Mouse (Mus musculus) lung, postnatal 0 days (tissue): ENCODE data around the gene Psmb9. TPM values are rescaled to one million over a fixed set of nuclear protein-coding genes. Genes with fewer than 3 reads are reported as not detected.

Experiments used
- ATAC-seq: fragments of 200-750 bp; cut with Nextera tagmentation; 2 replicates; pipeline ENCODE4 v1.8.0; 2017; ENCODE audit warnings: moderate library complexity
- DNase-seq: peaks from one replicate; pipeline ENCODE4 v3.0.0-alpha.2; 2016; ENCODE audit warnings: low spot score
- H3K27ac ChIP-seq: fragments of 300-500 bp; sonication (generic); 2 replicates; pipeline ENCODE4 v1.5.1; 2014; ENCODE audit warnings: antibody characterized with exemption, mild to moderate bottlenecking, low read length, mixed read lengths
- H3K27me3 ChIP-seq: fragments of 300-500 bp; sonication (generic); replicated peaks from 2 replicates; pipeline ENCODE4 v1.6.1; 2014; ENCODE audit warnings: low read length, mixed read lengths; ENCODE audit not compliant: insufficient read depth
- H3K36me3 ChIP-seq: fragments of 300-500 bp; sonication (generic); 2 replicates; pipeline ENCODE4 v1.6.1; 2014; ENCODE audit warnings: low read length, mixed read lengths; ENCODE audit not compliant: insufficient read depth
- H3K4me1 ChIP-seq: fragments of 300-500 bp; sonication (generic); 2 replicates; pipeline ENCODE4 v1.6.1; 2014; ENCODE audit warnings: antibody characterized with exemption, low read depth, low read length, mixed read lengths; ENCODE audit not compliant: insufficient read depth
- H3K4me2 ChIP-seq: fragments of 300-500 bp; sonication (generic); replicated peaks from 2 replicates; pipeline ENCODE4 v1.6.1; 2014; ENCODE audit warnings: low read depth, mild to moderate bottlenecking, low read length, moderate library complexity, mixed read lengths
- H3K4me3 ChIP-seq: fragments of 300-500 bp; sonication (generic); 2 replicates; pipeline ENCODE4 v1.5.1; 2014; ENCODE audit warnings: low read depth, low read length
- H3K9ac ChIP-seq: fragments of 300-500 bp; sonication (generic); replicated peaks from 2 replicates; pipeline ENCODE4 v1.6.1; 2014; ENCODE audit warnings: low read depth, mild to moderate bottlenecking
- H3K9me3 ChIP-seq: fragments of 300-500 bp; sonication (generic); 2 replicates; pipeline ENCODE4 v1.6.1; 2016; ENCODE audit warnings: low read length, mixed read lengths
- CTCF ChIP-seq: IDR thresholded peaks from 2 replicates; pipeline ENCODE4 v1.5.1; 2016; ENCODE audit warnings: antibody characterized with exemption, mild to moderate bottlenecking
- EP300 ChIP-seq: IDR thresholded peaks from 2 replicates; pipeline ENCODE4 v1.6.1; 2016; ENCODE audit warnings: antibody characterized with exemption, mild to moderate bottlenecking, control low read depth
- WGBS: fragments of 180-500 bp; shearing (Covaris S2); extraction: QIAGEN DNeasy Blood & Tissue Kit; methylation state at CpG from one replicate; pipeline ENCODE4 v1.1.7; 2014; 5-methylcytosine and 5-hydroxymethylcytosine counted together
- polyA plus RNA-seq: library from polyadenylated mRNA; unstranded; fragments of >200 nt; fragmentation: Nextera tagmentation; extraction: Ambion mirVana; gene quantifications from 2 replicates; pipeline ENCODE4 v1.2.1, GENCODE M21; 2015

The Psmb9 gene
- polyA plus RNA-seq, 1 experiment from 2014 or later: 16.4 TPM

GRCm38 (mm10) chr17:34208421-34208820 is 20.9 kb upstream of the Psmb9 start:
- no peaks in the 10 kb centered on the region for H3K4me1 ChIP-seq
- 25% methylated on average over 9 of the region's 10 CpGs for WGBS

GRCm38 (mm10) chr17:34207866-34208265 is 20.3 kb upstream of the Psmb9 start:
- Histone ChIP-seq H3K27ac (no peak overlapping the region), H3K4me2 (no peak overlapping the region), H3K9me3 (no peaks in the 10 kb centered on the region), H3K36me3 (0 out of 2 replicates have a peak, but pooled peaks cover 3% of the 10 kb centered on the region), H3K9ac (no peak overlapping the region), H3K27me3 (no peaks in the 10 kb centered on the region), H3K4me1 (no peaks in the 10 kb centered on the region), H3K4me3 (no peak overlapping the region)
- no peak for TF ChIP-seq CTCF
- ATAC-seq (no peak), DNase-seq (no peak)
- 98% methylated on average over 9 of the region's 9 CpGs for WGBS

More at GRCm38 (mm10) chr17:34208421-34208820, 20.9 kb upstream of the Psmb9 start:
- Histone ChIP-seq H3K4me3 (no peak overlapping the region), H3K27ac (no peak overlapping the region), H3K9ac (no peak overlapping the region), H3K9me3 (no peaks in the 10 kb centered on the region), H3K27me3 (0 out of 2 replicates have a peak, but pooled peaks cover 2% of the 10 kb centered on the region), H3K4me2 (no peak overlapping the region), H3K36me3 (0 out of 2 replicates have a peak, but pooled peaks cover 3% of the 10 kb centered on the region)
- DNase-seq (no peak), ATAC-seq (no peak)
- TF ChIP-seq CTCF (no peak), EP300 (no peak)

- DNase-seq: no peak
- Histone ChIP-seq H3K4me2 (no peak overlapping the region), H3K27ac (no peak overlapping the region), H3K4me1 (no peaks in the 10 kb centered on the region), H3K27me3 (no peaks in the 10 kb centered on the region), H3K4me3 (no peak overlapping the region), H3K36me3 (0 out of 2 replicates have a peak, but pooled peaks cover 3% of the 10 kb centered on the region), H3K9ac (no peak overlapping the region), H3K9me3 (no peaks in the 10 kb centered on the region)
- 65% methylated on average over 3 of the region's 3 CpGs for WGBS
- TF ChIP-seq EP300 (no peak), CTCF (no peak)
- ATAC-seq: no peak
These were observed 19.9 kb upstream of the Psmb9 start for GRCm38 (mm10) chr17:34207456-34207855.

- Histone ChIP-seq H3K4me1 (no peaks in the 10 kb centered on the region), H3K9me3 (no peaks in the 10 kb centered on the region), H3K27me3 (no peaks in the 10 kb centered on the region), H3K9ac (no peak overlapping the region), H3K4me3 (no peak overlapping the region), H3K4me2 (no peak overlapping the region), H3K27ac (no peak overlapping the region), H3K36me3 (no peaks in the 10 kb centered on the region)
- no peak for TF ChIP-seq CTCF
- TF ChIP-seq EP300: no peak
- no peak for ATAC-seq
- DNase-seq: no peak
- 80% methylated on average over 5 of the region's 5 CpGs for WGBS
These were observed 19.2 kb upstream of the Psmb9 start for GRCm38 (mm10) chr17:34206731-34207130.

- Histone ChIP-seq H3K9ac (no peak overlapping the region), H3K27ac (peak overlapping the region; percentile 75; the same call in 1 of the 2 replicates)
- peak; percentile 65 for ATAC-seq
These were observed 18.2 kb upstream of the Psmb9 start for GRCm38 (mm10) chr17:34205746-34206176.

GRCm38 (mm10) chr17:34205021-34205745 is 17.6 kb upstream of the Psmb9 start:
- peak overlapping the region; percentile 68 for H3K9ac ChIP-seq
- H3K36me3 ChIP-seq: no peaks in the 10 kb centered on the region
- peak overlapping the region; percentile 78 for H3K4me3 ChIP-seq
- DNase-seq (peak; percentile 52), ATAC-seq (peak; percentile 45)
- H3K4me2 ChIP-seq: peak overlapping the region; percentile 94
- H3K9me3 ChIP-seq: no peaks in the 10 kb centered on the region
- WGBS: 14% methylated on average over 18 of the region's 18 CpGs
- H3K4me1 ChIP-seq: no peaks in the 10 kb centered on the region
- H3K27me3 ChIP-seq: no peaks in the 10 kb centered on the region
- TF ChIP-seq EP300: no peak
- no peak for TF ChIP-seq CTCF
- H3K27ac ChIP-seq: peak overlapping the region; percentile 75

More at GRCm38 (mm10) chr17:34205746-34206176, 18.2 kb upstream of the Psmb9 start:
- Histone ChIP-seq H3K4me3 (no peak overlapping the region), H3K9me3 (no peaks in the 10 kb centered on the region), H3K4me2 (peak overlapping the region; percentile 94), H3K27me3 (no peaks in the 10 kb centered on the region), H3K4me1 (no peaks in the 10 kb centered on the region), H3K36me3 (no peaks in the 10 kb centered on the region)
- DNase-seq: peak; percentile 81
- no peak for TF ChIP-seq EP300
- peak; percentile 85 for TF ChIP-seq CTCF
- 18% methylated on average over 9 of the region's 9 CpGs for WGBS
